Mouse (Mus musculus) stomach, adult 2 months (tissue): ENCODE measurements around the gene Ric8a. TPM values are rescaled to one million over a fixed set of nuclear protein-coding genes. Genes with fewer than 3 reads are reported as not detected.

ENCODE experiments used
- polyA plus RNA-seq: library from polyadenylated mRNA; depleted of rRNA; stranded (reverse); fragments of >200 nt; gene quantifications from 2 replicates; pipeline ENCODE4 v1.2.3, GENCODE M21; 2012; rRNA removed

Gene Ric8a
- 38.8 and 38.9 TPM in 2 replicates for polyA plus RNA-seq

DNA sequence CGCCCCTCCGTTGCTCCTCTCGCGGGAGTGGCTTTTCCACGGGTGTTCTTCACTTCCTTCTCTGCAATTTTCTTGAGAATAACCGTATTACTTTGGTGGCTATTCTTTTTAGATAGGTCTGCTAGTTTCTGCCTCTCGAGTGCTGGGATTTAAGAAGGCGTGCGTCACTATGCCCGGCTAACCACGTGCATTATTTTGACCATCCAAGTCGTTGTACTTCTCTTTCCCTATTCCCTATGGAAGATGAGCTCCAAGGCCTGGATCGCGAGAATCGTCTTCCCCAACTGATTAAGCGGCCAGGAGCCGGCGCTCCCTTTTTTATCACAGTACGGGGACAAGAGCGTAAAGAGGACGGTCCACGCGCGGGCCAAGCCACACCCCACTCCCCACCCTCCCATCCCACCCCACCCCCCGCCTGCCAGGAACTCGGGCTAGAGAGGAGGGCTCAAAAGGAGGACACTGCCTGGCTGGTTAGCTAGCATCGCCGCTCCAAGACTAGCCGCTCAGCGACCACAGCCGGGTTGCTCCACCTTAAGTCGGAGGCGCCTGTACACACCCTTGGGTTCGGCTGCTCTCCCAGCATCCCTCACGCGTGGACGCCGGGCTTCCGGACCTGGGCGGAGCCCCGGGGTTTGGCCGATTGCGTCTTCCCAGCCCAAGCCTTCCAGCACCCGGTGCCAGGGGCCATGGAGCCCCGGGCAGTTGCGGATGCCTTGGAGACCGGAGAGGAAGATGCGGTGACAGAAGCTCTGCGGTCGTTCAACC, at the start of gene Ric8a:
Gene Ric8a, plus strand, starts transcription at position 173 of the 765 bp plus-strand sequence.

DNA sequence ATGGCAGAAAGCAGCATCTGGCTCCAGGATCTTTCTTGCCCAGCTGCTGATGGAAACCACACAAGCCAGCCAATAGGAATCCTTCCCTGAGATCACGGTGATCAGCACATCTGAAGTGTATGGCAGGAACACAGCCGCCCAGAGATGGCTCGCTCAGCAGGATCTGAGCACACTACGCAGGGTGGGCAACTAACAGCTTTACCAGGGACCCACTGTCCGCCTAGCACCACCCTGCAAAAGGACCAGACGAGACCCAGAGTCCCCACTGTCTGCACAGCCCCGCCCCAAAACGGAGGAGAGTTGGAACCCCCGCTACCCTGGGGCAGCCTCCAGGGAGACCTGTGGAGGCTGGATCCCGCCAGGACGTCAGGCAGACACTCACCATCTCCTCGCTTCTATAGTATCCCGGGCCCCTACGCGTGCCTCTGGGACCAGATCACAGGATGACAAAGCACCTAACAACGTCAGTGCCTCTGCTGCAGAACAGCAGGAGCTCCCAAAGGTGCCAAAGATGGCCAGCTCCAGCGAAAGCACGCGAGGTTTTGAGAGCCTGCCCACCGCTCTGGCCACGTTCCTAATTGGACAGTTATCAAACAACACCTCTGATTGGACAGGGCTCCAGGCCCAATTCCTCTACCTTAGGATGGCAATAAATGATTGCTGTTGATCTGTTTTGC, 35.0 kb upstream of the Ric8a start, which contains the start of gene Zfp941:
Gene Zfp941, minus strand, starts transcription at position 526 of the 677 bp plus-strand sequence.

DNA sequence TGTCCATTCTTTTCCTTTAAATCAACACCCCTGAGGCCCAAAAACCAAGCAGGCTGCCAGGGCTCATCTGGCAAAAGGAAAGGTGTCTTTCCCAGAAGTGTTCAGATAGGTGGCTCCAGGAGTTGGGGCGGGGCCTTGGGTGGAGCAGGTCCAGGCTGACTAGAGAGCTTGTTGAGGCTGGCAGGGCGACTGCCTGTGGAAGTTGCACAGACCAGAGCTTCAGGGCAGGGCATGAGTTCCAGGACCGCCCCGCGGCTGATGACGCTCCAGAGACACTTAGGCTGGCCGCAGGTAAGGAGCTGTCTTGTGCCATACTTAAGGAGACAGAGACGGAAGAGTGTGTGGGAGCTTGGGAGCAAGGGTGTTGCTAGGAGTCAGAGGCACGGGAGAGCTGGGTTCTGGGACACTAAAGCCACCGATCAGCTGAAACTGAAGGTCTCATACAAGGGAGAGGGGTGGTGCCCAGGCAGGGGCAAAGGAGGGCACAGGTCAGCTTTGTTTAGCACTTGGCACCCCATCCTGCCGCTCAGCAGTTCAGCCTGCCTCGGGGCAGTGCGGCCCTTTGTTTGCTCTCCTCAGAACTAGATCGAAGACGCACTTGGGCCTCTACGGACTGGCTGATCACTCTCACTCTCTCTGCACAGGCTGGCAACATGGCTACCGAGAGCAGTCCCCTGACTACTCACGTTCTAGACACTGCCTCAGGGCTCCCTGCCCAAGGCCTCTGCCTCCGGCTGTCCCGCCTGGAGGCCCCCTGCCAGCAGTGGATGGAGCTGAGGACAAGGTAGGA, 21.6 kb upstream of the Ric8a start, which contains the start of gene Urah:
Gene Urah, plus strand, starts transcription at position 51 of the 790 bp plus-strand sequence.

DNA sequence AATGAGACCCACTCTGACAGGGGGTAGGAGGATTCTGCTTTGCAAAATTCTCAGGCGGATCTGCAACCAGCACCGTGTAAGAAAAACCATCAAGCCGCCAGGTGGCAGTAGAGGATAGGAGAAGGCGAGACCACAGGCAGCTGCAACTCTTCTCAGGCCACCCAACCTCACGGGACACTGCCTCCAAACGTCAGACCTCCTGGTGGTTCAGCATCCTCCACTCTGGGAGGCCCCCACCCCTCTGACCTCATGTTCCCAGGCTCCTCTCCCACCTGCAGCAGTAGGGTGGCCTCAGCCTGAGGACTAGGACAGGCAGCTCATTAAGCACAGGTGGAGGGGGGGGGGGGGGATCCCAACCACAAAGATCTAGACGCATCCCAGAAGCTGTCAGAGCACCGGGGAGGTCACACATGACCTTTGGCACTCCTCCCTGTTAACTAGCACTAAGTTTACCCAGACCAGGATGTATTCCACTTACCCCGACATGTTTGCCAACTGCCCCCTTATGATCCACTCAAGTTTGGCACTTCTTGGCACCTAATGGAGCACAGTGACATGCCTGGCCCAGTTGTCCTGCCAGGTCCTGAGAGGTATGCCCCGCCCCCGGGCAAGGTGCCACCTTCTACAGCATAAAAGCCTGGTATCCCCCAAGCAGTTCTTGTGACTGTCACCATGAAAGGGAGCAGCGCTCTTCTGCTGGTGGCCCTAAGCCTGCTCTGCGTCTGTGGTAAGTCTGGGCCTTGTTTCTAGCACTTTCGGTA, 11.7 kb upstream of the Ric8a start, which contains the start of gene Scgb1c1:
Gene Scgb1c1, plus strand, starts transcription at position 643 of the 761 bp plus-strand sequence.

DNA sequence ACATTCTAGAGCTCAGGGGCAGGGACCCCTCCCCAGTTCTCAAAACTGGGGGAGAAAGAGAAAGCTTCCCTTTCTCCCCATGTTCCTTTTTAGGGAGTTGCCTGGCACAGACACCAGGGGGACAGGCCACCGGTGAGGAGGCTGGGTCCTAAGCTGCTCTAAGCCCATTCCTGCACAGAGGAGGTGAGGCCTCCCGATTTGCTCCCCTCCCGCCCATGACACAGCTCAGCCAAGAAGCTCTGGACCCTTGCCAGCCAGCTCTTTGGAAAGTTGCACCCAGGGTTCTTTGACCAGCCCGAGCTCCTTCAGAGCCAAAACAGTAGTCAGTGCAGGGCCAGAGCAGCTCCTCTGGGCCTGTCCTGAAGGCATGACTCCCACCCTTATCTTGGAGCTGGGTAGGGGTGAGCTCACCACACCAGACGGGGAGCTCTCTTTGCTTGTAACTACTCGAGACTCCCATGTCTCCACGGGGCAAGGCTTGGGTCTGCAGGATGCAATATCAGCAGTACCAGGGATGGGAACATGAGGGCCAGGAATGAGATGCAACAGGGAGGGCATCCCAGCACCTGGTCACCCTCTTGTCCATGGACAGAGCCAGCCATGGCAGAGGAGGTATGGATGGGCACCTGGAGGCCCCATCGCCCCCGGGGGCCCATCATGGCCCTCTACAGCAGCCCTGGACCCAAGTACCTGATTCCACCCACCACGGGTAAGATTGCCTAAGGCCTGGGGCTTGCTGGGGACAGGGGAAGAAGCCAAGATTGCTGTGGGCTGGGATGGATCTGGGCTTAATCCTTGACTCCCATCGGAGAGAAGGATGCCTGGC, 8.8 kb upstream of the Ric8a start, which contains the start of gene Odf3:
Gene Odf3, plus strand, starts transcription at position 51 of the 826 bp plus-strand sequence.

DNA sequence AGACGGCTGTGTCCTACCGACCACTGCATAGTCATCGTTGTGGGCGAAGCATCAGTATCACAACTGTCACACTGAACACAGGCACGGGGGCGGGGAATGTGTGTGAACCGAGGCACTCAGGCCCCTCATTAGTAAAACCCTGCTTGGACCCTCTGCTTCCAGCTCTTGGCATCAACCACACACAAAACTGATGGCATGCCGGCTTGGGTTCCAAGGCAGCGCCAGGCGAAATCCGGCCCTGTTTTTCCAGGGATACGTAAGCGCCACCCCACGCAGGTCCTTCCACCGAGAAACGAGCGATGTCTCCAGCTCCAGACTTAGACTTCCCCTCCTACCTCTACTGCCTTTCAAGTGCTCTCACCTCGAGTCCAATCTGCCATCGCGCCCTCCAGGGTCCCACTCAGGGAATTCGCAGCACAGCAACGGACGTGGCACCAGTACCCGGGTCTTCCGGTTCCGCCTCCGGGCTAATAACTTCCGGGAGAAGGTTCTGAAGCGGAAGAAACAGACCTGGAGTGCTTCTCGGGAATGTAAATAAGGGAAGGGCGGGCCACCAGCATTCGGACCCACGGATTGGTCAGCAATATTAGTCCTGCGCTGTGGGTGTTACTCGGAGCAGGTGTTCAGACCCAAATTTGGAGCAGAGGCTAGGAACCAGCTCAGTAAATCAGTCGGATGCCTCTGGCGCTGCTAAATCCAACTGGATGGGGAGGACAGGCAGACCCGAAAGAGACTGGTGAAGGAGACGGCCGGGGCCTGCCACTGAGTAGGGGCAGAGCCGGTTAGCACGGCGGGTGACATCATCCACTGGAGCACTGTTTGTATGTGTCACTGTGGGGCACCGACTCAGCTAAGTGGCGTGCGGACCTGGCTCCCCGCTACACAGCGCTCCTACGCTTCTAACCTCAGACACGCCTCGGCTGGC, 635 bp upstream of the Ric8a start, which contains the start of gene Gm45785:
Gene Gm45785, minus strand, starts transcription at position 472 of the 925 bp plus-strand sequence.

DNA sequence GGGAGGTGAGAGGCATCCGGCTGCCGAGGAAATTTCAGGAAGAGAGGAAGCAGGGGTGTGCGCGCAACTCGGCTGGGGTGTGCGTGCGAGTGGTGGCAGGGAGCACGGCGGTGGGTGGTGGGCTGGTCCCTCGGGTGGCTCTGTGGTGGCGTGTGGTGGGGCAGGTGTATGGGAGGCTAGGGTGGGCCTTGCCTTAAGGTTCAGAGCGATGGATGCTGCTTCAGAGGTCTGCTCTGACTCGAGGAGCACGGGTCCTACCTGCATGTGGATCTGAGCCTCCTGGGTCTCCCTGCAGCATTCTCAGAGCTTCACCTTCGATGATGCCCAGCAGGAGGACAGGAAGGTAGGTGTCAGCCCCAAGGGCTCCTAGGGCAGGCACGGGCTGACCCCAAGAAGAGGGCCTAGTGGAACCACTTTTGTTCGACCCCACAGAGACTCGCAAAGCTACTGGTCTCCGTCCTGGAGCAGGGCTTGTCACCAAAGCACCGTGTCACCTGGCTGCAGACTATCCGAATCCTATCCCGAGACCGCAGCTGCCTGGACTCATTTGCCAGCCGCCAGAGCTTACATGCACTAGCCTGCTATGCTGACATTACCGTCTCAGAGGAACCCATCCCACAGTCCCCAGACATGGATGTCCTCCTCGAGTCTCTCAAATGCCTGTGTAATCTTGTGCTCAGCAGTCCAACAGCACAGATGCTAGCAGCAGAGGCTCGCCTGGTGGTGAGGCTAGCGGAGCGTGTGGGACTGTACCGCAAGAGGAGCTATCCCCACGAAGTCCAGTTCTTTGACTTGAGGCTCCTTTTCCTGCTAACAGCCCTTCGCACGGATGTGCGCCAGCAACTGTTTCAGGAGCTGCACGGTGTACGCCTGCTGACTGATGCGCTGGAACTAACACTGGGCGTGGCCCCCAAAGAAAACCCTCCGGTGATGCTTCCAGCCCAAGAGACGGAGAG, 1.1 kb downstream of the Ric8a start, which contains the start of gene Bet1l:
Gene Bet1l, minus strand, starts transcription at position 28 of the 956 bp plus-strand sequence.

DNA sequence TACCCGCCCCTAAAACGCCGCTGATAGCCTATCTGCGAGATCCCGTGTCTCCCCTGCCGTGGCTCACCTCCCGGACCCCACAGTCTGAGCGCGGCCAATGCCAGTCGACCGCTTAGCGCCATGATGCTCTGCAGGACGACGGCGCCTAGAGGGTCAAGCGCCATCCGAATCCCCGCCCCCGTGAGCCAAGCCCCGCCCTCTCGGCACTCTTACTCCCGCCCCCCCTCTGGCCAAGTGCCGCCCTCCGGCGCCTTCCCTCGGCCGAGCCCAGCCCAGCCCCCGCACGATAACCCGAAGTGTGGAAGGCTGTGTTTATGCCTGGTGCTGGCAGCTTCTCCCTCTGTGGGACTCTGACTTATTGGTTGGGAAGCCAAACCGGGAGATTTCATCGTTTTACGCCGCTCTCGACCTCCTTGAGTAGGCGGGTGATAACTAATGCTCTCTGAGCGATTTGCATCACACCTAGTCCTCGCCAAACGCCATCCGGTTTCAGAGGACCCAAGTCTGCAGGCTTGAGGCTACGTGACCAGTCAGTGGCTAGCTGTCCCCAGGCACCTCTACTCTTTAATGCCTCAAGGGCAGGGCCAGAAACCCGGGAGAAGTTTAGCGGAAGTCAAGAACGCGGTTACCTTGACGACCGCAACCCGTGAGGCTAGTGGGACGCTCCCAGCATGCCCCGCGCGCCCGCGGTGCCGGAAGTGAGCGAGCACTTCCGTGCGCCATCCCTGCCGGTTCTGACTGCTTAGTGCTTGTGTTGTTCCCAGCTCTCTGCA, 25.1 kb downstream of the Ric8a start, which contains the start of the genes Psmd13 and Sirt3:
Gene Psmd13, plus strand, starts transcription at position 273 of the 773 bp plus-strand sequence.
Gene Sirt3, minus strand, starts transcription at position 614 of the 773 bp plus-strand sequence.

DNA sequence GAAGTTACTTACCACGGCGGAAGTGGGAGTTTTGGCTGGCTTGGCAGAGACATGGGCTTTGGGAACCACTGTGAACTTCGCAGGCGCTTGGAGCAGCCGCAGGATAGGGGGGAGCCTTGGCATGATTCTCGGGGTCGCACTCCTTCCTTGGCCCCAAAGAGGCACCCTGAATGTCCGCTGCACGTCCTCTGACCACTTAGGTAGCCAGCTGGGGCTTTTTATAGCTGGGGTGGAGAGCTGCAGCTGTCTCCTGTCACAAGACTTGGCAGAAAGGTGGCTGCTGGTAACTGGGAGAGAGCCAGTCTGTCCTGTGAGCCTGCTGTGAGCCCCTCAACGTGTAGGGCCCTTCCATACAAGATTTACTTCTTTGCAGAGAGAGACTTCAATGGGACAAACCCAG, 43.5 kb downstream of the Ric8a start, which contains the start of gene Cox8b:
Gene Cox8b, minus strand, starts transcription at position 227 of the 400 bp plus-strand sequence.

Other genes with a start within 250 kb of the Ric8a start
- not detected in 2 replicates for gene Olfr61, start 228.0 kb upstream of the Ric8a start, polyA plus RNA-seq
- not detected in 2 replicates for gene Olfr53, start 210.5 kb upstream of the Ric8a start, polyA plus RNA-seq
- not detected in 2 replicates for gene Olfr539, start 197.0 kb upstream of the Ric8a start, polyA plus RNA-seq
- gene Olfr45, start 175.0 kb upstream of the Ric8a start, polyA plus RNA-seq, result not detected in 2 replicates
- gene Olfr541, start 159.7 kb upstream of the Ric8a start, polyA plus RNA-seq, result not detected in 2 replicates
- 0.06 and 0.75 TPM in 2 replicates for gene Cyp2e1, start 93.2 kb upstream of the Ric8a start, polyA plus RNA-seq
- 0.15 TPM in 1 of 2 replicates, not detected in the other for gene Syce1, start 69.1 kb upstream of the Ric8a start, polyA plus RNA-seq
- 0.01 and 0.02 TPM in 2 replicates for gene Zfp941, start 34.8 kb upstream of the Ric8a start, polyA plus RNA-seq
- 24.9 and 25.9 TPM in 2 replicates for gene Urah, start 21.9 kb upstream of the Ric8a start, polyA plus RNA-seq
- gene Scgb1c1, start 11.4 kb upstream of the Ric8a start, polyA plus RNA-seq, result not detected in 2 replicates
- gene Odf3, start 9.2 kb upstream of the Ric8a start, polyA plus RNA-seq, result not detected in 2 replicates
- not detected in 2 replicates for gene Gm45785, start 626 bp upstream of the Ric8a start, polyA plus RNA-seq
- 7.5 and 8.6 TPM in 2 replicates for gene Bet1l, start 620 bp downstream of the Ric8a start, polyA plus RNA-seq
- gene Psmd13, start 25.0 kb downstream of the Ric8a start, polyA plus RNA-seq, result 26.4 and 30.2 TPM in 2 replicates
- gene Sirt3, start 25.4 kb downstream of the Ric8a start, polyA plus RNA-seq, result 12.7 and 14.2 TPM in 2 replicates
- 24.9 and 30.2 TPM in 2 replicates for gene Cox8b, start 43.5 kb downstream of the Ric8a start, polyA plus RNA-seq
- 0.08 and 0.19 TPM in 2 replicates for gene Nlrp6, start 63.9 kb downstream of the Ric8a start, polyA plus RNA-seq
- gene Pgghg, start 84.4 kb downstream of the Ric8a start, polyA plus RNA-seq, result 13.5 and 15.5 TPM in 2 replicates
- 0.67 and 1.3 TPM in 2 replicates for gene Ifitm5, start 93.3 kb downstream of the Ric8a start, polyA plus RNA-seq
- gene Gm45717, start 99.0 kb downstream of the Ric8a start, polyA plus RNA-seq, result not detected in 2 replicates
- gene Ifitm2, start 99.0 kb downstream of the Ric8a start, polyA plus RNA-seq, result 255 and 272 TPM in 2 replicates
- gene Ifitm1, start 110.3 kb downstream of the Ric8a start, polyA plus RNA-seq, result 46.7 and 48.2 TPM in 2 replicates
- 83.2 and 93.7 TPM in 2 replicates for gene Ifitm3, start 153.8 kb downstream of the Ric8a start, polyA plus RNA-seq
- gene Ifitm6, start 161.0 kb downstream of the Ric8a start, polyA plus RNA-seq, result 0.83 and 1.1 TPM in 2 replicates
- not detected in 2 replicates for gene Gm17387, start 172.2 kb downstream of the Ric8a start, polyA plus RNA-seq
- 1.2 and 1.6 TPM in 2 replicates for gene B4galnt4, start 204.1 kb downstream of the Ric8a start, polyA plus RNA-seq
- gene Pkp3, start 221.3 kb downstream of the Ric8a start, polyA plus RNA-seq, result 87.1 and 93.8 TPM in 2 replicates
- 18.7 and 23.0 TPM in 2 replicates for gene Sigirr, start 243.6 kb downstream of the Ric8a start, polyA plus RNA-seq